Mouse (Mus musculus) embryonic facial prominence, embryonic 12.5 days (tissue): ENCODE measurements at regions not wholly inside any gene's neighbourhood (a gene's known extent, or its start where the extent isn't known, plus 50 kb on each side); places are given as distances from the start of the nearest gene placed in this dataset.

Experiments
- ATAC-seq: fragments of 200-750 bp; cut with Nextera tagmentation; 2 replicates; pipeline ENCODE4 v1.8.0; 2017; ENCODE audit not compliant: insufficient number of reproducible peaks, insufficient read depth, low FRiP score, low TSS enrichment
- H3K27ac ChIP-seq: fragments of 300-500 bp; sonication (generic); 2 replicates; pipeline ENCODE4 v1.5.1; 2016; ENCODE audit warnings: mild to moderate bottlenecking
- H3K27me3 ChIP-seq: fragments of 300-500 bp; sonication (generic); 2 replicates; pipeline ENCODE4 v1.6.1; 2016; ENCODE audit warnings: mild to moderate bottlenecking, moderate library complexity
- H3K36me3 ChIP-seq: fragments of 300-500 bp; sonication (generic); 2 replicates; pipeline ENCODE4 v1.6.1; 2016; ENCODE audit warnings: mild to moderate bottlenecking
- H3K4me1 ChIP-seq: fragments of 300-500 bp; sonication (generic); 2 replicates; pipeline ENCODE4 v1.6.1; 2016
- H3K4me2 ChIP-seq: fragments of 300-500 bp; sonication (generic); replicated peaks from 2 replicates; pipeline ENCODE4 v1.6.1; 2016; ENCODE audit warnings: mild to moderate bottlenecking, moderate library complexity
- H3K4me3 ChIP-seq: fragments of 300-500 bp; sonication (generic); 2 replicates; pipeline ENCODE4 v1.5.1; 2016; ENCODE audit warnings: mild to moderate bottlenecking
- H3K9ac ChIP-seq: fragments of 300-500 bp; sonication (generic); 2 replicates; pipeline ENCODE4 v1.6.1; 2016; ENCODE audit warnings: mild to moderate bottlenecking, moderate library complexity
- H3K9me3 ChIP-seq: fragments of 300-500 bp; sonication (generic); 2 replicates; pipeline ENCODE4 v1.6.1; 2016; ENCODE audit warnings: mild to moderate bottlenecking, moderate library complexity
- WGBS: fragments of 180-500 bp; shearing (Covaris S2); methylation state at CpG from one replicate; pipeline ENCODE4 v1.1.7; 2016; 5-methylcytosine and 5-hydroxymethylcytosine counted together

GRCm38 (mm10) chr1:105206216-105206615 is 150.3 kb downstream of the Rnf152 start:
- Histone ChIP-seq H3K9ac (no peak overlapping the region), H3K27me3 (no peaks in the 10 kb centered on the region), H3K4me1 (no peaks in the 10 kb centered on the region), H3K27ac (no peak overlapping the region), H3K4me2 (no peak overlapping the region), H3K9me3 (no peaks in the 10 kb centered on the region), H3K36me3 (no peaks in the 10 kb centered on the region), H3K4me3 (no peak overlapping the region)
- ATAC-seq, result no peak

GRCm38 (mm10) chr1:105199305-105199704 is 157.2 kb downstream of the Rnf152 start:
- Histone ChIP-seq H3K9me3 (no peaks in the 10 kb centered on the region), H3K4me1 (no peaks in the 10 kb centered on the region), H3K27ac (no peak overlapping the region), H3K4me3 (no peak overlapping the region), H3K9ac (no peak overlapping the region), H3K4me2 (no peak overlapping the region), H3K36me3 (no peaks in the 10 kb centered on the region), H3K27me3 (no peaks in the 10 kb centered on the region)
- no peak for ATAC-seq
- 68% methylated on average over 3 of the region's 3 CpGs for WGBS

DNA sequence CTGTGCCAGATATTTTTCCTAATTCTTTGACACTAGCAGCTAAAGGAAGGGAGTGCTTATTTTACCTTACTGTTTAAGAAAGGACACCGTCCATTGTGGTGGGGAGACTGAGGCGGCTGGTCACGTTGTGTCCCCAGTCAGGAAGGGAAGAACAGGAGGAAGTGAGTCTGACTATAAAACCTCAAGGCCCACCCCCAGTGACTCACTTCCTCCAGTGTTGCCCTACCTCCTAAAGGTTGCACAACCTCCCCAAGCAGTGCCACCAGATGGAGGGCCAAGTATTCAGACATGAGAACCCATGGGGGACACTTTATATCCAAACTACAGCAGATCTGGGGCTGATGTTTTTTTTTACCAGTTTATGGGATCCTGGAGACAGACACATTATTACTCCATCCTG is 165.4 kb downstream of the Rnf152 start:
- Histone ChIP-seq H3K27me3 (no peaks in the 10 kb centered on the region), H3K4me1 (no peaks in the 10 kb centered on the region), H3K36me3 (no peaks in the 10 kb centered on the region), H3K27ac (no peak overlapping the region), H3K4me2 (no peak overlapping the region), H3K9me3 (no peaks in the 10 kb centered on the region), H3K4me3 (no peak overlapping the region), H3K9ac (no peak overlapping the region)
- no peak for ATAC-seq
- 90% methylated on average over 3 of the region's 3 CpGs for WGBS

DNA sequence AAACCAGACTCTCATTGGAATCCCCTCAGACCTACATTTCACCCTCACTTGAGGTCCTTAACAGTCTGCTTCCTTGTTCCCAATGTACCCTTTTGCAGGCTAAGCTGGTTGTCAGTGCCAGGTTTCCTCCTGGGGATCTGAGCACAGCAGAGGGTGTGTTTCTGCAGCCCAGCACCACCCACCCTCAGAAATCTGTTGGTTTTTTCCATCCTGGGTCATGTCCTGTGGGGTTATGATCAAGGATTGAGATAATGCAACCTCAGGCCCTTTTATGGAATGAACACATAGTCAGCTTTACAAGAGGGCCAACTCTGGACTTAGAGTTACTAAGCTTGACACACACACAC is 167.6 kb downstream of the Rnf152 start:
- Histone ChIP-seq H3K27ac (no peak overlapping the region), H3K9ac (no peak overlapping the region), H3K4me1 (no peaks in the 10 kb centered on the region), H3K27me3 (no peaks in the 10 kb centered on the region), H3K4me3 (no peak overlapping the region), H3K4me2 (no peak overlapping the region), H3K9me3 (no peaks in the 10 kb centered on the region), H3K36me3 (no peaks in the 10 kb centered on the region)
- no peak for ATAC-seq

GRCm38 (mm10) chr1:105188210-105188919 is 168.1 kb downstream of the Rnf152 start:
- 50% methylated on average over 3 of the region's 3 CpGs for whole genome bisulfite sequencing
- no peak for ATAC-seq
- no peaks in the 10 kb centered on the region for H3K9me3 ChIP-seq
- no peak overlapping the region for H3K4me2 ChIP-seq
- no peaks in the 10 kb centered on the region for H3K4me1 ChIP-seq
- no peaks in the 10 kb centered on the region for H3K27me3 ChIP-seq
- H3K9ac ChIP-seq, result no peak overlapping the region
- no peak overlapping the region for H3K4me3 ChIP-seq
- H3K27ac ChIP-seq, result no peak overlapping the region
- no peaks in the 10 kb centered on the region for H3K36me3 ChIP-seq

- Histone ChIP-seq H3K27ac (no peak overlapping the region), H3K4me2 (no peak overlapping the region), H3K27me3 (no peaks in the 10 kb centered on the region), H3K4me3 (no peak overlapping the region), H3K36me3 (no peaks in the 10 kb centered on the region), H3K9me3 (no peaks in the 10 kb centered on the region), H3K9ac (no peak overlapping the region), H3K4me1 (peaks cover 3% of the 10 kb centered on the region; the same call in 1 of the 2 replicates)
- no peak for ATAC-seq
- 77% methylated on average over 3 of the region's 3 CpGs for WGBS
Measured at GRCm38 (mm10) chr1:105184470-105184869, 172.0 kb downstream of the Rnf152 start.

- Histone ChIP-seq H3K27me3 (no peaks in the 10 kb centered on the region), H3K4me3 (no peak overlapping the region), H3K9me3 (no peaks in the 10 kb centered on the region), H3K4me1 (peaks cover 15% of the 10 kb centered on the region; the same call in 1 of the 2 replicates), H3K9ac (no peak overlapping the region), H3K4me2 (no peak overlapping the region), H3K27ac (no peak overlapping the region), H3K36me3 (no peaks in the 10 kb centered on the region)
- WGBS, result 48% methylated on average over 3 of the region's 3 CpGs
- ATAC-seq, result 0 out of 2 replicates have a peak, but pooled peaks have one; percentile 74
Measured at GRCm38 (mm10) chr1:105179371-105179823, 177.1 kb downstream of the Rnf152 start.

DNA sequence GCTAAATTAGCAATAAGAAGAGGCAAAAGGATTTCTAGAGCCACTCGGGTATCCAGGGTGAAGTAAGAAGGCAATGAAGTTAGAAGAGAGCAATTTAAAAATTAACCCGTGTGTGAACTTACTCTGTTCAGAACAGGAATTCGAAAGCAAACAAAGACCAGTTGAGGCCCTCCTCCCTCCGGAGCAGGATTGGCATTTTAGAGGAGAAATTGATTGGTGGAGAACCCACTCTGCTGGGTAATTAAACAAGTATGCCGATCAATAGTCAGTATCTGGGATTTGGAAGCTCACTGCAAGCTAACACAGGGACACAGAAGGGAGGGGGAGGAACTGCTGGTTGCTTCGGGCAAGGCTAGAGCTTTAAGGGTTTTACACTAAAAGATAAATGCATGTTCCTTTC is 177.7 kb downstream of the Rnf152 start:
- no peaks in the 10 kb centered on the region for H3K36me3 ChIP-seq
- no peak overlapping the region for H3K4me2 ChIP-seq
- no peaks in the 10 kb centered on the region for H3K27me3 ChIP-seq
- no peak overlapping the region for H3K9ac ChIP-seq
- H3K4me3 ChIP-seq, result no peak overlapping the region
- H3K27ac ChIP-seq, result no peak overlapping the region
- H3K9me3 ChIP-seq, result no peaks in the 10 kb centered on the region
- 17% methylated on average over 6 of the region's 6 CpGs for WGBS
- H3K4me1 ChIP-seq, result peaks cover 15% of the 10 kb centered on the region; the same call in 1 of the 2 replicates
- ATAC-seq, result no peak

DNA sequence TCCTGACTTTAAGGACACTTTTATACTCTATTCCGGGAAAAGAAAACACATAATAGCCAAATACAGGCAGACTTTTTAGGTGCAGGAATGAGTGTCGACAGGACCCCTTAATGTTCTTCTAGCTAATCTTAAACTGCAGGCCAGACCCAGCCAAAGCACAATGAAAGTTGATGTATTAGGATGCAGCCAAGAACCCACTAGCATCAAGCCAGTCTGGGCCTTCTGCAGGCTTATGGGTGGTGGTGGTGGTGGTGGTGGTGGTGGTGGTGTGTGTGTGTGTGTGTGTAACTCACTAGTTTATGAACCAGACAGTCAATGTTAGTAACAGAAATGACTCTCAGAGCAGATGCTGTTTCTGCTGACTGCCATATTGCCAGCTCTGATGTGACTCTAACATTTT is 178.6 kb downstream of the Rnf152 start:
- no peak overlapping the region for H3K27ac ChIP-seq
- no peak overlapping the region for H3K4me2 ChIP-seq
- no peak for ATAC-seq
- H3K36me3 ChIP-seq, result no peaks in the 10 kb centered on the region
- WGBS, result 86% methylated on average over 2 of the region's 2 CpGs
- no peaks in the 10 kb centered on the region for H3K27me3 ChIP-seq
- no peak overlapping the region for H3K9ac ChIP-seq
- H3K9me3 ChIP-seq, result no peaks in the 10 kb centered on the region
- no peak overlapping the region for H3K4me3 ChIP-seq
- peaks cover 15% of the 10 kb centered on the region; the same call in 1 of the 2 replicates for H3K4me1 ChIP-seq

- no peak overlapping the region for H3K9ac ChIP-seq
- H3K4me3 ChIP-seq, result no peak overlapping the region
- 73% methylated on average over 10 of the region's 10 CpGs for whole genome bisulfite sequencing
- no peaks in the 10 kb centered on the region for H3K27me3 ChIP-seq
- 0 out of 2 replicates have a peak, but pooled peaks have one; percentile 12 for ATAC-seq
- no peaks in the 10 kb centered on the region for H3K36me3 ChIP-seq
- H3K4me1 ChIP-seq, result peaks cover 15% of the 10 kb centered on the region; the same call in 1 of the 2 replicates
- H3K4me2 ChIP-seq, result no peak overlapping the region
- no peaks in the 10 kb centered on the region for H3K9me3 ChIP-seq
- no peak overlapping the region for H3K27ac ChIP-seq
Measured at GRCm38 (mm10) chr1:105177015-105177762, 179.3 kb downstream of the Rnf152 start.

DNA sequence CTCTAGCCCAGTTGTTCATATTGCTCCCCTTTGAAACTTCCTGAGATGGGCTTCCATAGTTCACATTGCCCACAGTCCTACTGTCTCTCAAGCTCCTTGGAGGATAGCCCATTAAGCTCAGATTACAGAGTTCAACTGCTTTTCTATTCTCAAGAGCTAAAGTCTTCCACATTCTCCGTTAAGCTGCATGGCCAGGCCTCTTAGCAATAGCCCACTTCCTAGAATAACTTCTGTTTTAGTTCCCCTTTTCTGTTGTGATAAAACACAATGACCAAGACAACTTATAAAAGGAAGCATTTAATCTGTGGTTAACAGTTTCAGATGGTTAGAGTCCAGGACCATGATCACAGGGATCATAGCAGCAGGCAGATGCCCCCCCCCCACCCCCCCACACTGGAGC is 185.5 kb downstream of the Rnf152 start:
- H3K4me2 ChIP-seq, result no peak overlapping the region
- no peaks in the 10 kb centered on the region for H3K36me3 ChIP-seq
- H3K4me3 ChIP-seq, result no peak overlapping the region
- ATAC-seq, result no peak
- no peaks in the 10 kb centered on the region for H3K9me3 ChIP-seq
- H3K4me1 ChIP-seq, result no peaks in the 10 kb centered on the region
- H3K27ac ChIP-seq, result no peak overlapping the region
- WGBS, result 75% methylated on average over 1 of the region's 1 CpGs
- H3K9ac ChIP-seq, result no peak overlapping the region
- no peaks in the 10 kb centered on the region for H3K27me3 ChIP-seq

DNA sequence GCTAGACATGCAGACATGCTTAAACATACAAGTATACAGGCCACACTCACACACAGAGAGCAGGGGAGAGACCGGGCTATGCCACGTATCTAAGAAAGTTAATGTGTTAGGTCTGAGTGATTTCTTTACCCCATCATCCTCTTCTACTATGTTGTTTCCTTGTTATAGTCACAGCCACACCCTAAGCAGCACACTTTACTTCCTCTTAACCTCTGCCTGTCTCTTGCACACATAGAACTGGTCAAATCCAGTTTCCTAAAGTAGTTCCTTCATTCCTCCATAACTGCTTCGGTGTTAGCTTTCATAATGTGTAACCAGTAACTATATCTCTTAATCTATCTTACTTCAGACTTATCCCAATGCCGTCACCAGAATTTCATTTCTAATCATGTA is 186.4 kb downstream of the Rnf152 start:
- H3K27ac ChIP-seq, result no peak overlapping the region
- ATAC-seq, result no peak
- H3K9ac ChIP-seq, result no peak overlapping the region
- no peaks in the 10 kb centered on the region for H3K4me1 ChIP-seq
- H3K4me3 ChIP-seq, result no peak overlapping the region
- no peaks in the 10 kb centered on the region for H3K27me3 ChIP-seq
- H3K36me3 ChIP-seq, result no peaks in the 10 kb centered on the region
- H3K9me3 ChIP-seq, result no peaks in the 10 kb centered on the region
- WGBS, result 85% methylated on average over 4 of the region's 4 CpGs
- H3K4me2 ChIP-seq, result no peak overlapping the region
